Mouse (Mus musculus): ENCODE data around the gene Cnp. TPM values are rescaled to one million over a fixed set of nuclear protein-coding genes. Genes with fewer than 3 reads are reported as not detected.

Gene Cnp
- polyA plus RNA-seq, 1 experiment from 2014 or later = 32.3 TPM

GRCm38 (mm10) chr11:100536466-100536865 is 38.2 kb upstream of the Cnp start:
- Histone ChIP-seq H3K4me2 (no peak overlapping the region), H3K4me1 (no peaks in the 10 kb centered on the region), H3K27ac (no peak overlapping the region), H3K4me3 (no peak overlapping the region), H3K9me3 (no peaks in the 10 kb centered on the region), H3K27me3 (no peaks in the 10 kb centered on the region), H3K9ac (no peak overlapping the region), H3K36me3 (no peaks in the 10 kb centered on the region)
- no peak for ATAC-seq (ENCODE audit: borderline replicate concordance, extremely low read depth, low FRiP score, low TSS enrichment)

GRCm38 (mm10) chr11:100540966-100541365 is 33.7 kb upstream of the Cnp start:
- Histone ChIP-seq H3K27me3 (no peaks in the 10 kb centered on the region), H3K9me3 (no peaks in the 10 kb centered on the region), H3K27ac (no peak overlapping the region), H3K4me3 (no peak overlapping the region), H3K36me3 (no peaks in the 10 kb centered on the region), H3K9ac (no peak overlapping the region), H3K4me1 (peaks cover 8% of the 10 kb centered on the region), H3K4me2 (no peak overlapping the region)
- 33% methylated on average over 6 of the region's 6 CpGs for WGBS
- ATAC-seq (ENCODE audit: borderline replicate concordance, extremely low read depth, low FRiP score, low TSS enrichment) = no peak

GRCm38 (mm10) chr11:100541577-100541976 is 33.1 kb upstream of the Cnp start:
- Histone ChIP-seq H3K4me1 (peaks cover 12% of the 10 kb centered on the region), H3K36me3 (no peaks in the 10 kb centered on the region), H3K4me2 (no peak overlapping the region), H3K4me3 (no peak overlapping the region), H3K9me3 (no peaks in the 10 kb centered on the region), H3K9ac (no peak overlapping the region), H3K27ac (no peak overlapping the region), H3K27me3 (no peaks in the 10 kb centered on the region)
- ATAC-seq (ENCODE audit: borderline replicate concordance, extremely low read depth, low FRiP score, low TSS enrichment) = no peak
- 61% methylated on average over 2 of the region's 2 CpGs for WGBS

GRCm38 (mm10) chr11:100544832-100545745 is 29.6 kb upstream of the Cnp start, which contains the start of gene Ttc25:
Gene Ttc25, plus strand, starts transcription at chr11:100545607.
- Histone ChIP-seq H3K4me3 (peak within 1 kb of the TSS; percentile 47), H3K36me3 (no peaks in the 10 kb centered on the region), H3K27me3 (no peaks in the 10 kb centered on the region), H3K9me3 (no peaks in the 10 kb centered on the region), H3K9ac (peak within 1 kb of the TSS; percentile 43), H3K27ac (peak within 1 kb of the TSS; percentile 70), H3K4me2 (peak within 1 kb of the TSS; percentile 77), H3K4me1 (peaks cover 12% of the 10 kb centered on the region)
- WGBS = 5% methylated on average over 28 of the region's 28 CpGs
- ATAC-seq (ENCODE audit: borderline replicate concordance, extremely low read depth, low FRiP score, low TSS enrichment) = peak; percentile 97

GRCm38 (mm10) chr11:100545746-100546085 is 29.0 kb upstream of the Cnp start:
- H3K4me2 ChIP-seq = peak overlapping the region; percentile 77
- no peak overlapping the region for H3K27ac ChIP-seq
- peak overlapping the region; percentile 47 for H3K4me3 ChIP-seq
- no peaks in the 10 kb centered on the region for H3K27me3 ChIP-seq
- ATAC-seq (ENCODE audit: borderline replicate concordance, extremely low read depth, low FRiP score, low TSS enrichment) = no peak; the same call in 1 of the 2 replicates
- peaks cover 12% of the 10 kb centered on the region for H3K4me1 ChIP-seq
- 25% methylated on average over 7 of the region's 7 CpGs for WGBS
- H3K36me3 ChIP-seq = no peaks in the 10 kb centered on the region
- no peaks in the 10 kb centered on the region for H3K9me3 ChIP-seq
- peak overlapping the region; percentile 23; the same call in 1 of the 2 replicates for H3K9ac ChIP-seq

- H3K9me3 ChIP-seq = no peaks in the 10 kb centered on the region
- H3K27ac ChIP-seq = no peak overlapping the region
- 71% methylated on average over 6 of the region's 6 CpGs for WGBS
- peaks cover 12% of the 10 kb centered on the region for H3K4me1 ChIP-seq
- no peaks in the 10 kb centered on the region for H3K36me3 ChIP-seq
- H3K27me3 ChIP-seq = no peaks in the 10 kb centered on the region
- no peak for ATAC-seq (ENCODE audit: borderline replicate concordance, extremely low read depth, low FRiP score, low TSS enrichment)
- no peak overlapping the region for H3K4me2 ChIP-seq
- H3K4me3 ChIP-seq = no peak overlapping the region
- no peak overlapping the region for H3K9ac ChIP-seq
These were observed 27.7 kb upstream of the Cnp start for GRCm38 (mm10) chr11:100546955-100547354.

GRCm38 (mm10) chr11:100548141-100548540 is 26.6 kb upstream of the Cnp start:
- Histone ChIP-seq H3K4me2 (no peak overlapping the region), H3K27ac (no peak overlapping the region), H3K36me3 (no peaks in the 10 kb centered on the region), H3K9me3 (no peaks in the 10 kb centered on the region), H3K4me1 (peaks cover 12% of the 10 kb centered on the region), H3K4me3 (no peak overlapping the region), H3K9ac (no peak overlapping the region), H3K27me3 (no peaks in the 10 kb centered on the region)
- no peak for ATAC-seq (ENCODE audit: borderline replicate concordance, extremely low read depth, low FRiP score, low TSS enrichment)
- 69% methylated on average over 6 of the region's 6 CpGs for WGBS

GRCm38 (mm10) chr11:100549466-100549865 is 25.2 kb upstream of the Cnp start:
- ATAC-seq (ENCODE audit: borderline replicate concordance, extremely low read depth, low FRiP score, low TSS enrichment) = no peak
- no peaks in the 10 kb centered on the region for H3K36me3 ChIP-seq
- H3K4me2 ChIP-seq = no peak overlapping the region
- no peaks in the 10 kb centered on the region for H3K27me3 ChIP-seq
- peaks cover 12% of the 10 kb centered on the region for H3K4me1 ChIP-seq
- 62% methylated on average over 8 of the region's 8 CpGs for WGBS
- H3K27ac ChIP-seq = no peak overlapping the region
- H3K9me3 ChIP-seq = no peaks in the 10 kb centered on the region
- no peak overlapping the region for H3K4me3 ChIP-seq
- H3K9ac ChIP-seq = no peak overlapping the region

- no peaks in the 10 kb centered on the region for H3K9me3 ChIP-seq
- H3K4me2 ChIP-seq = no peak overlapping the region
- H3K4me3 ChIP-seq = no peak overlapping the region
- ATAC-seq (ENCODE audit: borderline replicate concordance, extremely low read depth, low FRiP score, low TSS enrichment) = no peak
- no peaks in the 10 kb centered on the region for H3K27me3 ChIP-seq
- H3K4me1 ChIP-seq = peaks cover 8% of the 10 kb centered on the region
- 61% methylated on average over 6 of the region's 6 CpGs for WGBS
- no peak overlapping the region for H3K27ac ChIP-seq
- no peak overlapping the region for H3K9ac ChIP-seq
- H3K36me3 ChIP-seq = no peaks in the 10 kb centered on the region
These were observed 24.6 kb upstream of the Cnp start for GRCm38 (mm10) chr11:100550101-100550500.

- H3K36me3 ChIP-seq = no peaks in the 10 kb centered on the region
- no peaks in the 10 kb centered on the region for H3K9me3 ChIP-seq
- H3K4me3 ChIP-seq = no peak overlapping the region
- no peak overlapping the region for H3K27ac ChIP-seq
- no peak for ATAC-seq (ENCODE audit: borderline replicate concordance, extremely low read depth, low FRiP score, low TSS enrichment)
- no peak overlapping the region for H3K9ac ChIP-seq
- no peaks in the 10 kb centered on the region for H3K27me3 ChIP-seq
- WGBS = 67% methylated on average over 4 of the region's 4 CpGs
- no peak overlapping the region for H3K4me2 ChIP-seq
- H3K4me1 ChIP-seq = no peaks in the 10 kb centered on the region
These were observed 21.9 kb upstream of the Cnp start for GRCm38 (mm10) chr11:100552842-100553241.

- Histone ChIP-seq H3K4me3 (0 out of 2 replicates have a peak overlapping the region, but pooled peaks have one; percentile 22), H3K9me3 (no peaks in the 10 kb centered on the region), H3K4me2 (peak overlapping the region; percentile 51), H3K4me1 (no peaks in the 10 kb centered on the region), H3K27me3 (no peaks in the 10 kb centered on the region), H3K36me3 (no peaks in the 10 kb centered on the region), H3K9ac (0 out of 2 replicates have a peak overlapping the region, but pooled peaks have one; percentile 23), H3K27ac (no peak overlapping the region)
- ATAC-seq (ENCODE audit: borderline replicate concordance, extremely low read depth, low FRiP score, low TSS enrichment) = no peak; the same call in 1 of the 2 replicates
- WGBS = 13% methylated on average over 11 of the region's 11 CpGs
These were observed 19.1 kb upstream of the Cnp start for GRCm38 (mm10) chr11:100555583-100555982.

GRCm38 (mm10) chr11:100557563-100557962 is 17.1 kb upstream of the Cnp start:
- Histone ChIP-seq H3K4me1 (no peaks in the 10 kb centered on the region), H3K9ac (no peak overlapping the region), H3K27ac (no peak overlapping the region), H3K27me3 (no peaks in the 10 kb centered on the region), H3K9me3 (no peaks in the 10 kb centered on the region), H3K36me3 (no peaks in the 10 kb centered on the region), H3K4me2 (no peak overlapping the region), H3K4me3 (no peak overlapping the region)
- ATAC-seq (ENCODE audit: borderline replicate concordance, extremely low read depth, low FRiP score, low TSS enrichment) = no peak
- WGBS = 68% methylated on average over 3 of the region's 3 CpGs
